Mouse (Mus musculus) lung, postnatal 0 days (tissue): ENCODE measurements around the gene Sfswap.

Experiments
- CTCF ChIP-seq: IDR thresholded peaks from 2 replicates; pipeline ENCODE4 v1.5.1; 2016; ENCODE audit warnings: antibody characterized with exemption, mild to moderate bottlenecking
- EP300 ChIP-seq: IDR thresholded peaks from 2 replicates; pipeline ENCODE4 v1.6.1; 2016; ENCODE audit warnings: antibody characterized with exemption, mild to moderate bottlenecking, control low read depth

- no peak for TF ChIP-seq EP300
- TF ChIP-seq CTCF = no peak
These were observed 26.1 kb downstream of the Sfswap start for GRCm38 (mm10) chr5:129527162-129527561.
